Mouse (Mus musculus) olfactory bulb, adult 2 months (tissue): Measurements from ENCODE around the gene Pam.

Experiments
- CTCF ChIP-seq: fragments of 200-500 bp; IDR thresholded peaks from 2 replicates; pipeline ENCODE4 v1.5.1; 2012; ENCODE audit warnings: low read depth, mild to moderate bottlenecking, low read length, moderate library complexity; ENCODE audit not compliant: insufficient read depth
- POLR2A ChIP-seq: fragments of 200-500 bp; IDR thresholded peaks from 2 replicates; pipeline ENCODE4 v1.6.1; 2012; ENCODE audit warnings: mild to moderate bottlenecking, low read depth, low read length, moderate library complexity; ENCODE audit not compliant: insufficient read depth

DNA sequence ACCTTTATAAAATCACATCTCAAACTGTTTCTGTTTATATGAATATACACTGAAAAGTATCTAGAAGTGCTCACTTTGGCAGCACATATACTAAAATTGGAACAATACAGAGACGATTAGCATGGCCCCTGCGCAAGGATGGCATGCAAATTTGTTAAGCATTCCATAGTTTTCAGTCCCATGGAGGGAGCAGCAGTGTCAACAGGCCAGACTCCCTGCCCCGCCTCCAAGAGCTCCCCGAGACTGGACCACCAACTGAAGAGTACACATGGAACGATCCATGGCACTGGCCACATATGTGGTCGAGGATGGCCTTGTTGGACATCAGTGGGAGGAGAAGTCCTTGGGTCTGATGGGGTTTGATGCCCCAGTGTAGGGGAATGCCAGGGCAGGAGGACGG, 45.7 kb downstream of the Pam start:
- TF ChIP-seq POLR2A (no peak), CTCF (no peak)
